Mouse (Mus musculus): ENCODE data around the gene Ror2. TPM values are rescaled to one million over a fixed set of nuclear protein-coding genes. Genes with fewer than 3 reads are reported as not detected.

The Ror2 gene
- total RNA-seq, 4 experiments from 2014 or later, result 0.72 to 1.2 (median 1.0) TPM

DNA sequence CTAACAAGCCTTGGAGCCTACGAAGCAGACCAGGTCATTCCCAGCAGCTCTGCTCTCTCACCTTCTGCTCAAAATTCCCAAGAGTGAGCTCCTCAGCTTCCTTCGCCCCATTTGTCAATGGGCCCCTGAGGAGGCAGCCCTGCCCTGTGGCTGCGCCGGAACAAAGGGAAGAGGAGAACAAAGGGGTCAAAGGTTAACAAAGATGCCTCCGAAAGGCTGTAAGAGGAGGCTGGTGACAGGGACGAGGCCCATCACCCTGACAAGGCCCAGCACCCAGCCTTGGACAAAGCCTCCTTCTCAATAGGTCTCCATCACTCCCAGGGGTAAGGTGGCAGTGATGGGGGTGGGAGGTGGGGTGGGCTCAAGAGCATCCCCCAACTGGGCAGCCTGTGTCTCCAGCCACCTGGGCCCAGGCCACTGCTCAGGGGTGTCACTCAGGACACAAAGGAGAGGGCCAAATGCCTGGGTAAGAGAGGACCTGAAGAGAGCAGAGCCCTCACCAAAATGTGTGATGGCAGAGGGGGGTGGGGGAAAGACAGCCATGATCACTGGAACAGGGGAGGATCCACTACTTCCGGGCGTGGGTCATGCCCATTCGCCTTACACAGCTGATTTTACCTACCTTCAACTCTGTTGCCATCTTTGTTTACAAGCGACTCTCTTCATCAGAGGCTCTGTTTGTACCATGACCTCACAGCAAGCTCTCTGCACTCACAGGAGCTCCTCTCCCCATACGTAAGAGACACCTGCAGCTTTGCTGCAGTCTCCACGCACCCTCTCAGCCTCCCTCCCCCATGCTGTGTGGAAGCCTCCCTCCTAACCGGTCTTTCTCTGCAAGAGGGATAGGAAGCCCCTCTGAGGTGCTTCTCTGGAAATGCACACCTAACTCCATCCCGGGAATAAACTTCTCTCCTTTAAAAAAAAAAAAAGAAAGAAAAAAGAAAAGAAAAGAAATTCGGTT is 51.8 kb downstream of the Ror2 start:
- no peak for DNase-seq (ENCODE audit: low spot score)

DNA sequence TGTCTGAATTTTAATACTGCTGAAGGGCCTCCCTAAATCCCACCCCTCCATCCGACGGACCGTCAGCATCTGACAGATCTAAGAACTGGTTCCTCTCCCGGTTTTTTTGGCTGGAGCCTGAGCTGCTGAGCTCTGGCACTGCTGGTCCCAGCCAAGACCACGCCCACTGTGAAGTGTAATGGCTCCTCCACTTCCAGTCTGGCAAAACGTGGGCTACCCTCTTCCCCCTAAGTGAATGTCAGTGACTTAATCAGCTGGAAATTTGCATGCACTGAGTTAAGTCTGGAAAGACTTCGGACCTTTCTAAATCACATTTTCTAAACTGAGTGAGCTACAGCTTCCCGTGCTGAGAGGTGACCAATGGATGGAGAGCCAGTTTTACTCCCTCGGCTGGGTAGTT is 52.5 kb downstream of the Ror2 start:
- DNase-seq (ENCODE audit: low spot score), result peak; percentile 13

DNA sequence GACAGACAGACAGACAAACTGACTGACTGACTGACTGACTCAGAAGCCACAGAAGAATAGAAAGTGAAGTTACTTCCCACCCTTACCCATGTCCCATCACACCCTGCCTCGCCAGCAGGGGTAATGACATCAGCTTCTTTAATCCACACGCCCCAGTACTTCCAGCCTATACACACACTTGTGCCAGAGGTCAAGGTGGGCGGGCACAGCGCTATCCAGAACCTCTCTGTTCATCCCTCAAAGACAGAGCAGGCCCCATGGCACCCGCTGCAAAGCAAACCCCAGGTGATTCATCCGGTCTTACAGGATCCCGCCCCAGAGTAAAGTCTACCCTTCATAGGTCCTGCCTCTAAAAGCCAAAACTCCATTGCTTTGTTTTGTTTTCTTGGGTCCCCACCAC is 53.5 kb downstream of the Ror2 start:
- no peak for DNase-seq (ENCODE audit: low spot score)

DNA sequence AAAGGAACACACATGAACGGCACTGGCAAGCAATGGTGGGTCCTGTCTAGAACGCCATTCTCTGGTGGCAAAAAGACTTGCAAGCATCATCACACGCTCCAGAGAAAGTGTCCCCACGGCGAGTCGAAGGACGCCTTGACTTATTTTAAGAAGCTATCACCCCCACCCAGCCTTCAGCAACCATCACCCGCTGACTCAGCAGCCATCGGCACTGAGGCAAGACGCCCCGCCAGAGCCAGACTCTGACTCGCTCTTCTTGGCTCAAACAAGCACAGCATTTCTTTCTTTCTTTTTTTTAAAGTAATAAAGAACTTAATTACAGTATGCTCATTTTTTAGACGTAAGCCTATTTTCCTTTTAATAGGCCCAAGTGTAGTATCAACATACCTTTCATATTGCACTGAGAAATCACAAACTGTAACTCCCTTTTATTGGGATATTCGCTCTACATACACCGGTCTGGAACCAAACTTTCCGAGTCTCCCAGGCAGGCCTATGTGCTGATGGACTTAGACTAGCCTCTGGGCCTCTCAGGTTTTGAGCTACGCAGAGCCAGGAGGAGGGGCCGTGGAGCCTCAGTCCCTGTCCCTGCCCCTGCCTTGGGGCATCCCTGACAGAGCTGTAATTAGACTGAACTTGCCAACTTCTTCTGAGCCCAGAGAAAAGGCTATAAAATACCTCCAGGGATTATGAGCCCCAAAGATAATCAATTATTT is 55.3 kb downstream of the Ror2 start:
- no peak for DNase-seq (ENCODE audit: low spot score)

DNA sequence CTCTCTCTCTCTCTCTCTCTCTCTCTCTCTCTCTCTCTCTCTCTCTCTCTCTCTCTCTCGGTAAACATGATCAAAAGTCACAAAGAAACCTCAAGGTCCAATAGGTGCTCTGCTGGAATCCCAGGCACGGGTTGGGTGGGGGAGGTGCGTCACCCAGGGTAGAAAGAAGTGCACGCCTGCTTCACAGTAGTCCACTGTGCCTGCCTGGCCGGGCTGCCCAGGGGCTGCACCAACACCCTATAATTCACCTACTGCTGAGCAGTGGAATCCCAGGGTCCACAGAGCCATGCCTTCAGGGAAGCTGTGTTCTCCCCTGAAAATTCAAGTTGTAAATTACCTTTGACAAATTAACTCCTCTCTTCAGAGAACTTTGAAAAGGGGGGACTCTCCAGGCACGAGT is 58.9 kb downstream of the Ror2 start:
- no peak for DNase-seq (ENCODE audit: low spot score)

DNA sequence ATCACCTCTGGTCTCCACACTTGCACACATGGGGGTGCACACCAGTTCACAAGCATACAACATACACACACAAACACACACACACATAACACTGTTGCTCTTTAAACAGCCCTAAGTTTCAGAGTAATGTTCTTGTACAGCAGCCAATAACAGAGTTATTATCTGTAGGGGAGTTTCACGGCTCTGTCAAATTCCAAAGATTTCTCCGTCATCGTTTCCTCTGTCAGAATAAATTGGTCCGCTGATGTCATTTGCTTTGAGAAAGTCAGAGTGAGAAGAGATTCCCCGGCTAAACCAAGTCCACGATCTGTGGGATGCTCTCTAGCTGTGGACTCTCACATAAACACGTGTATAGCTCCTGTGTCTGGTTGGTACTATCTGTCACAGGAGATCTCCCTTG is 59.5 kb downstream of the Ror2 start:
- peak; percentile 15 for DNase-seq (ENCODE audit: low spot score)

DNA sequence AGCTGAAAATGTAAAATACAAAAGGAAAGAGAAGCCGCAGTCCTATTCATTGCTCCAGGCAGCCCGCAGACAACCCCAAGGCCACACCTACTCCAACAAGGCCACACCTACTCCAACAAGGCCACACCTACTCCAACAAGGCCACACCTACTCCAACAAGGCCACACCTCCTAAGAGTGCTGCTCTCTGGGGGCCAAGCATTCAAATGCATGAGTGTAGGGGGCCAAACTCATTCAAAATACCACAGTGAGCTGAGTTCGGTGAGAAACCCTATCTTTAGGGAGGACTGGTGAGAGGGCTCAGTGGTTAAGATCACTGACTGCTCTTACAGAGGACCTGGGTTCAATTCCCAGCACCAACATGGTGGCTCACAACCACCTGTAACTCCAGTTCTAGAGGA is 60.0 kb downstream of the Ror2 start:
- no peak for DNase-seq (ENCODE audit: low spot score)

DNA sequence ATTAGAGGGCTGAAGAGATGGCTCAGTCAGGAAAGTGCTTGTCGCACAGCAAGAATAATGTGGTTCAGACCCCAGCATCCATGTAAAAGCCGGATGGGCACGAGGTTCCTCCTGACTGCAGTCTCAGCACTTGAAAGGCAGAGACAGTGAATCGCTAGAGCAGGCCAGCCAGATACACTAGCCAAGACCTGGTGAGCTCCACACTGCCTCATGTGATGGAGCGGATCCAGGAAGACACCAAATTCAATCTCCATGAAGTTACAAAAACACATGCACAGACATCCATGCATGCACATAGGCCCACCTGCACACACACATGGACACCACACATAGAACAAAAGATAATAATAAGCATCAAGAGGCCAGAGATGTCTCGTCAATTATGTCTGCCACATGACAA is 64.7 kb downstream of the Ror2 start:
- DNase-seq (ENCODE audit: low spot score), result no peak

DNA sequence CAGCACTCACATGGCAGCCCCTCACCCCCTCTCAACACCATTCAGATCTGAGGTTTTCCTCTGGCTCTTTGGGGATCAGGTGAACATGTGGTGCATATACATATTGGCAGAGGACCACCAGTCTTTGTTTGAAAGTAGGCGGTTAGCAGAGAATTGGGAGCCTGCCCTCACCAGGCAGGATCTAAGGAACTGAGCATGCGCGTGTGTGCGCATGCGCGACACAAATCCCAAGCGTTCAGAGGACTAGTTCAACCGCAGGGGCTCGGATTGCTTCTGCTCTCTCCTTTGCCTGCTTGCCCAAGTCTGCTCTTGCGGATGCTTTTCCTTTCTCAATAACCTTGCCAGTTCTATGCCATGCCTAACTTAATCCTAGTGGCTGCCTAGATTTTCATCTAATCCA is 66.0 kb downstream of the Ror2 start:
- no peak for DNase-seq (ENCODE audit: low spot score)

DNA sequence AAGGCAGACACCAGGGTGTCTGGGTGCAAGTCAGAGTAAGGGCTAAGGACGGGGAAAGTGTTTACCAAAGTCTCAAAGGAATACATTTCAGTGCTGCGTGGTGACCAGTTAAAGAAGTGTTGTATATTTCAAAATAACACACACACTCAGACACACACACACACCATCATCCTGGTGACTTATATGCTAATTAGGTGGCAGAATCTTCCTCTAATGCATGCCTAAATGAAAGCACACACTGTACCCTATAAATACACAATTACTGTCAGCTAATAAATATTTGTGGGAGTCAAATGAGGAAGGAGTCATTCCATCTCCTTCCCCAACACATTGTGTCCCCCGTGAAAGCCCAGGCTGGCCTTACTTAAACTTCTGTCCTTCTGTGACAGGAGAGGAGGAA is 66.5 kb downstream of the Ror2 start:
- DNase-seq (ENCODE audit: low spot score), result no peak

DNA sequence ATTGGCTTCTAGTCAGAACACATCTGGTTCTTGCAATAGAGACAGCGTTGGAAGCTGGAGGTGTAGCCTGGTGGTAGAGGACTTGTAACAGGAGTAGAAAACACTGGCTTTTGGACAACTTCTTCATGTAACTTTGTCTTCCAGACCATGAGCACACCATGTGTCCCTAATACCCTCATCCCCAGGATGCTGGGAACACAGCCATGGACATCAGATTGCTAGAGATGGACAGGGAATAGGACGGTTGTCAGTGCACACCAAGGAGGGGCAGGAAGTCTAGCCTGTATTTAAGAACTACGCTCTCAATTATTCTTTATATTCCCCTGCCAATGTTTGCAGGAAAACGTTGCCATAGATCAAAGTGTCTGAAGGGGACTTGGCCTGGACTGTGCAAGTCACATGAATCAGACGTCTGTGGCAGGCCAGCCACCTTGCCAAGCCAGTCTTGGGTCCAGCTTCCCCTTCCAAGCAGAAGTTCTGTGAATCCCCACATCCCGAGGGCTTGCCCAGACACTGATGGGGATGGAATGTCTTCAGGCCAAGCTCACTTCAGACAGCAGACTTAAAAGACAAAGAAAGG is 68.4 kb downstream of the Ror2 start:
- DNase-seq (ENCODE audit: low spot score), result peak; percentile 23

DNA sequence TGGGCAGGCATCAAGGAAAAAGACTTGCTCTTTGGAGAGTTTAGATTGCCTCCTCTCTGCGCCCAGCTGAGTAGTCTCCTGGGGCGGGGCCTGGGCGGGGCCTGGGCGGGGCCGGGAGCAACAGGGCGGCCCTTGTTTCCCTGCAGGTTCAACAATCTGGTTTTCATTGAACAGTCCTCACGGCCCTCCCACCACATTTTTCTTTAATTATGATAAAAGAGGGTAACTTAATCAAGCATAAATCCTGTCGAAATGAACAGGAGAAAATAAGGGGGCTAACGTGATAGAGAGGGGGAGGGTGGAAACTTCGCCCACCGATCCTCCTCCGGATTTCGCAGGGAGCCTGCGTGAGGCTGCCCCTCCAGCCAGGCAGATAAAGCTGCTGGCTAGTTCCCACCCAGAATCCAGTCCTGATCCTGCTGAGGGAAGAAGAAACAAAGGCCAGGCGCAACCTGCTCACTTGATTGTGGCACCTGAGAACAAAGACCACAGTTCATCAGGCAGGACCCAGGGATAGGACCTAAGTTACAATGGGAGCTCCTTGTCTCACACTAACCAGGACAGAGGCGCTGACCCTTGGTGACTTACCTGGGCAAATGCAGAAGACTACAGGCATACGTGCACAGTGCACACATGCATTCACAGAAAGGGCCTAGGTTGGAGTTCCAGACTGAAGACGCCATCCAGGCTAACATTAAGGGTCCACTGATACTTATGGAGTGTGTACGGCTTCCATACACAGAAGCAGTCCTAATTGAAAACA is 73.8 kb downstream of the Ror2 start:
- DNase-seq (ENCODE audit: low spot score), result no peak

DNA sequence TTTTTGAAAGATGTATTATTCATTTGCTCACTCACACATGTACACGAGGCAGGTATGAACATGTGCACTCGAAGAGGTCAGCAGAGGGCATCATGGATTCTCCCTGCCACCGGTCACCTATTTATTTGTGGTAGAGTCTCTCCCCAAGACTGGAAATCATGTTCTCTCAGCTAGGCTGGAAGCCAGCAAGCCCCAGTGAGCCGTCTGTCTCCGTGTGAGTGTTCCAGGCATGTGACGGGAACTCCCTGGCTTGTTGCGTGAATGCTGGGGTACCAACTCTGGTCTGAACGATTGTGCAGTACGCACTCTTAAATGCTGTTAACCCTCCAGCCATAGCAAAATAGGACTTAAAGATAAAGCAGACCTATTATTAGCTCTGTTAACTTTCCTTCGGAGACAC is 77.4 kb downstream of the Ror2 start:
- DNase-seq (ENCODE audit: low spot score), result no peak

DNA sequence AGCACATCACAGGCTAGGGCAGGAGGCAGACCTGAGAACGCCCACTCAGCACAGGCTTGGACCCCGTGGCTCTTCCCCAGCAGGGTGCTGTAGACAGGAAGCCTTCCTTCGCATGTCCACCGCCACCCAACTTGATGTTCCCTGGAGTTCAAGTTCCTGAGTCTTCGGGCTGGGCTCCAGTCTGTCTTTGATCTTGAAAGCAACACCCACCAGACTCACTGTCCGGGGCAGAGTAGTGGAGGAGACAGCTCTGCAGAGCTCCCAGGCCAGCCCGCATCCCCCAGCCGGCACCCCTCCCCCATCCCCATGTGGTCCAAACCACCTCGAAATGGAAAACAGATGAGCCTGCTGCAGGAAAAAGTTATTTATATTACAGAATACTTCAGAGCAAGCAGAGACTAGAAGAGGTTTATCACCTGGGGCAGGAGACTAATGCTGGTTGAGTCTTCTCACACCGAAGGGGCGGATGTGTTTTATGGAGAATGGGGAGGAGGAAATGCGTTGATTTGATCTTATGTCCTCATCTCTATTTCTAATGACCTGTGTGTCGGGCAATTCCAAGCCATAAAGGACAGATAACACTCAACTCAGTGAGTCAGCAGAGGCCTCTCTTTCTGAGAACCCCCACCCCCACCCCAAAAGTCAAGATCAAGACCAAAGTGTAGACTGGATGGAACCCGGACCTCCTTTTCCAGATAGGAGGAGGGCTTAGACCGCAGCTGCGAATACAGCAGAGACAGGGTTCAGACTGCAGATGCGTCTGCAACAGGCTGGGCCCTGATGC is 80.6 kb downstream of the Ror2 start:
- DNase-seq (ENCODE audit: low spot score), result no peak

DNA sequence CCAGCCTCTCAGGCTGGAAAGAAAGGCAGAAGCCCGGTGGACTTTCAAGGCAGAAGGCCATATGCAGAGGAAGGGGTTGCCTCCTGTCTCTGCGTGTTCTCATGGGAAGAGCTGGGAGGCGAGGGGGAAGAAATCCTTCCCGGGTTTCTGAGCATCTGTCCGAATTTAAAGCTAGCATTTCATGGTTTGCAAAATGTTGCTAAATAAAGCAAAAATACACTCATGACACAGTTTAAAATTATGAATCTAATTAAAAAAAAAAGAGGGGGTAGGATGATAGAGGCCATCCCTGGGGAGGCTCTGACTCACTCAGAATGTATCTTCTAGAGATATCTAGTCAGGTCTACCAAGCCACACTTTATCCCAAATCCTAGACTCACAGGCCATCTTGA is 83.5 kb downstream of the Ror2 start:
- DNase-seq (ENCODE audit: low spot score), result no peak

DNA sequence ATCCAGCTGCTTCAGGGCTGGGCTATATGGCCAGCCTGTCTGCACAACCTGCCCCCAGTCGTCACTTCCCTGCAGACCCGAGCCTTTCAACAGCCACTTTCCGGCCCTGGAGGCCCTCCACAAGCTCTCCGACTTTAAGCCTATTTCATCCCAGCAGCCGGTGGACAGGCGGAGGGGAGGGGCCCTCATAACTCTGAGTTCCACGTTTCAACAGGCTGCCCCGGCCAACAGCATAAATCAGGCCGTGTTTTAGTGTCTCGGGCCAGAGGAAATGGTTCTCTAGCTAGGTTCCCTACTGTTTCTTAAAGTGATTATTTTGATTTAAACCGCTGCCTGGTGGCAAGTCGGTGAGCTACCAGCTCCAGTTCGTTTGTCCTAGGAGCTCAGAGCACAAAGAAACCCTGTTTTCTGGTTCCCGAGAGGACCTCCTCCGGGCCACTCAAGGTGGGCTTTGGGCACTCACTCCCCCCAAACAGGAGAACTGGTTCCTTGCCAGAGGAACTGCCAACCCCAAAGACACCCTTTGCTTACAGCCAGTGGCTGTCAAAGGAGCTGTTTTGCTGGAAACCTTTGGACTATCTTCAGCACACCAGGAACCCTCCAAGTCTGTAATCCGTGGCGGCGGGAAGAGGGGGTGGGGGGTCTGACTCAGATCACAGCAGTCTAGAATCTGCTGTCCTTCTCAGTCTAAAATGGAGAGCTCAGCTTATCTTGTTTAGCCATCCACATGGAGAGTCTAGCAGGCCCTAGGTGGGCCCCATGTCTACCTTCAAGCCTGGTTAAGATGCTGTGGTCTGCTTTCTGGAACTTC is 84.1 kb downstream of the Ror2 start:
- peak; percentile 20 for DNase-seq (ENCODE audit: low spot score)

DNA sequence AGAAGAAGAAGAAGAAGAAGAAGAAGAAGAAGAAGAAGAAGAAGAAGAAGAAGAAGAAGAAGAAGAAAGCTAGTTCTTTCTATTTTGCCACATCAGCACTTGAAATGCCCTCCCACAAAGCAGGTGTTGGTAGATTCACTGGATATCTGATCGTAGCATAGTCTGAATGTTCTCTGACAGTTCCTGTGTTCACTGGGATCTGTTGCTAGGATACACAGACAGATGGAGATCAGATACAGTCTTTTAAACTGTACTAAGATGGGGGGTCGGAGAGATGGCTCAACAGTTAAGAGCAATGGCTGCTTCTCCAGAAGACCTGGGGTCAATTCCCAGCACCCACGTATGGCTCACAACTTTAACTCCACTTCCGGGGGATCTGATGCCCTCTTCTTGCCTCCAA is 85.8 kb downstream of the Ror2 start:
- DNase-seq (ENCODE audit: low spot score), result no peak

DNA sequence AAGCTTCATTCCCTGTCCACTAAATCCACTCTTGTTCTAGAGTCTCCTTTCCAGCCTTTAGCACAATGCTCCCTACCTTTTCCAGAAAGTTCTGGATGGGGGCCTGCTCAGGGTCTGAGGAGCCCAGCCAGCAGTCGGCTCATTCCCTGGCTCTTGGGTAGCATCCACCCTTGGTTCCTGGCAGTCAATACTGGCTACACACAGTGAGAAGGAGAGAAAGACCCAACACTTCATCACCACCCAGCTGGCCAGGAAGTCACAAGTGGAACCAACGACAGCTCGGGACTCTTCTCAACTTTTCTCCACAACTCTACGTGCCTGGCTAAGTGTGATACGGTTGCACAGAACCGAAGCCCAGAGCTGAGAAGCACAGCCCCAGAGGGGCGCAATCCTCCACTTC is 86.7 kb downstream of the Ror2 start:
- no peak for DNase-seq (ENCODE audit: low spot score)

DNA sequence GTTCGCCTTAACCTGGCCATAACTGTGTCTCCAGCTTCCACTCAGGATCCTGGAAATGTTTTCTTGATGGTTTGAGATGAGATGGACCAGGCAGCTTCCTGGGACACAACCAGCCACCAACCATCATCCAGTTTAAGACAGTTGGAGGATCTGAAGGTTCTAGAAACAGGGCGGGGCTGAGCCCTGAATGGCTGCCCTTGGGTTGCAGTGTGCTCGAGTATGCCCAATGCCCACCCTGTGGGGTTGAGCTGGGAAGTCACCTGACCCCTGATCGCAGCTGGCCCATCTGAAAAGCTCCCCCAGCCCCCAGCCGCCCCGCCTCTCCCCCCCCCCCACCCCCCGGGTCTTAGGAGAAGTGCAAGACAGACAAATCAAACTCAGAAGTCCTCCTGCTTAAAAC is 89.2 kb downstream of the Ror2 start:
- DNase-seq (ENCODE audit: low spot score), result no peak

DNA sequence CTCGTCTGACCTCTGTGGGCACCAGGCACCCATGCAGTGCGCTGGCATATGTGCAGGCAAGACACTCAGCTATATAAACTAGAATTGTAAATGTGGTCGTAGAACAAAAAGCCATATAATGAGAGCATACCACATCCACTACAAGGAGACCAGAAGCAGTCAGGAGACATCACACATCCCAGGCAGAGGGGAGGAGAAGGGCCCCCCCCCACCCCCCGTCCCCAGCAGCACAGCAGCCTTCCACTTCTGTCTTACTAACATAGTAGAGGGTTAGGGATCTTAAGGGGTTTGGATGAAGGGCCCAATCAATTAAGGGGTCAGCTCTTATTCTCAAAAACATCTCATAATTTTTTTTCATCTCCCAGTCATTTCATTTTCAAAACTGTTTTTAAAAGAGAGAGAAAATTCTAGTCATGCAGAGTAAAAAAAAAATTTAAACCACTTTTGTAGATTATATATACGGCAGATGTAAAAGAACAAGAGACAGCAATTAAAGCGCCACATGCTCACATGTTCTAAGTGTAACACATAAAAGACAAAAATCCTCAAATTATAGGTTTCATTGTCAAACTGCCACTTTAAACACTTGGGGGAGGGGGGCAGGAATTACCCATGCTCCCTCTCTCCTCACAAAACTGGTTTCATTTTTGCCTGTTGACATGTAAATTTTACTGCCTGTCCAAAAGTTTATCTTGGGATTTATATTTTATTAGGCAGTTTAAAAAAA is 89.8 kb downstream of the Ror2 start:
- no peak for DNase-seq (ENCODE audit: low spot score)

Measured in heart, adult 8-10 months (tissue).